Mouse (Mus musculus): ENCODE measurements around the gene Epha6.

The Epha6 gene

DNA sequence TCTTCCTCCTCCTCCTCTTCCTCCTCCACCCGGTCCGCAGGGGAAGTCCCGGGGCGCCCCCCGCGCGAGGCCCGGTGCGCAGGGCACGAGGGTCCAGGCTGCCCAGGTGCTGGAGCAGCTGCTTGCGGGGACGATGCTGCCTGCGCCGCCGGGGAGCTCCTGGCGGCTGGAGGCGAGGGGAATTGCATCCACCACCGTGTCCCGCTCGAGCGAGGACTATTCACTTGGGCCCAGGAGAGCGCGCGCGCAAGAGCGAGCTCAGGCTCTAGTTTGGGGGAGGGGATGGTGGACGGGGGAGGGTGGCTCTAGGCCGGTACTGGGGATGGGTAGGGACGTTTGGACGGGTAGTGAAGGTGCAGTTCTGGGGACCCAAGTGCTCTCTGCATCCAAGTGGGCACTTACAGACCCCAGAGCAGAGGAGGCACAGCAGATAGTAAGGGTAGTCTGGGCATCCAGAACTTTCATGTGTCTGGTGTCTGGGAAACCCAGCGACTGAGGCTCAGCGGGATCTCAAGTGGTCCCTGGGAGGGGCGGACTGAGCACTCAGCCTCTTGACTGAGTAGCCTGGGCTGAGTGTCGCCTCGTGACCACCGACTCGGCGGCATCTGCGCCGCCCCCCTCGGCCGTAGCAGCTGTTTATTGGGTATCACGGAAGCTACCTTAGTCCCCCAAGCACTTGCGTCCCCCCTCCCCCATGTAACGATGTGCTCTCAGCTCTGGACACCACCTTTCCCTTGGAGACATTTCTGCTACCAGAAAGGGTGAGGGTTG is at the start of gene Epha6:
Gene Epha6 (minus strand): TSS at position 471 of the 771 bp plus-strand sequence.
- no peak for DNase-seq (ENCODE audit: low read depth)

GRCm38 (mm10) chr16:60651716-60652115 is 46.4 kb upstream of the Epha6 start:
- no peak for DNase-seq (ENCODE audit: low read depth)

- DNase-seq (ENCODE audit: low read depth), result no peak
These were observed 22.8 kb upstream of the Epha6 start for GRCm38 (mm10) chr16:60628091-60628490.

DNA sequence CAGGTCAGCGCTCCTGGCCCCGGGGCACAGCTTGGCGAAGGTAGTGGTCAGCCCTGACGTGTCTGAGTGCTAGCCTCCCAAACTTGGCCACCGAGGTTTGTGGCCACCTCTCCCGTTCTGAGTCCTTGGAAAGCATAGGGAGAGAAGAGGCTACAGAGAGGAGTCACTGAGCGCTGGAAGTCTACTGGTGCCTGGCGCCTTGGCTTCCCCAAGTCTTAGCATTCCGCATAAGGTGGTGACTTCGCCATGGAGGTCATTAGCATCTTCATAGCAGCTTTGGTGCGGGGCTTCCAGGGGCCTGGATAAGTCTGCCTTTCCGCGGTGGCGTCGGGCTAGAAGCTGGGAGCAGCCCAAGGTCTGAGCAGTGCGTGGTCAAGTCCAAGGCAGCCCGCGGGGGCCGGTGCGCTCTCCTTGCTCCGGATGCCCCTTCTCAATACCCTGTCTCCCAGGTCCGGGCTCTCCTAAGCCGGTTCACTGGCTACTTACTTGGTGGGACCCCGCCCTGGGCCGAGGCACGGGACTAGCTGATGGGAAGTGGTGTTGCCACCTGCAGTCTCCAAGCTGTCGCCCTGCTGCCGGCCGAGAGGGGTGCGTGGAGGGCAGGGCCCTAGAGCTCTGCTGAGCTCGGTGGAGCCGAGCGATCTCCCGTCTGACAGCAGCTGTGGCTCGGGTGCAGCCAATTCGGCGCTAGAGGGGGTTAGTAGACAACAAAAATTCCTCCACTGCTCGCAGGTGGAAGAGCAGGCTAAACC is 677 bp upstream of the Epha6 start:
- no peak for DNase-seq (ENCODE audit: low read depth)

GRCm38 (mm10) chr16:60604613-60605012 is 718 bp downstream of the Epha6 start:
- no peak for DNase-seq (ENCODE audit: low read depth)

- DNase-seq (ENCODE audit: low read depth), result no peak
These were observed 20.0 kb downstream of the Epha6 start for GRCm38 (mm10) chr16:60585322-60585721.

DNA sequence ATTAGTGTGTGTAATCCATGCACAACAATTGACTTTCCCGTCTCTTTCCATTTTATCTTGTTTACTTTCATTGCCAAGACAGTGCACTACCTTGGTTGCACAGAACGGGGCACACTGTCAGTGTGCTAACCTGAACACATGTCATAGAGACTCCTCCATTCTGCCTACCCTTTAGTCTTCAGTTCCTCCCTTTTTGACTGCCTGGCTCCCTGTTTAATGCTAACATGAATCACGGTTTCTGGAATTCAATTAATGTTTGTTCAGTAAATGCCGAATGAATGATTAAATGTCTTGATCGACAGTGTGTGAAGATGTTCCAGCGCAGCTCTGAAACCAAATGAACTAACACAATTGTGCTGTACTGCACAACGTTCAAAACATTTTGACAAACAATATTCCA is 20.6 kb downstream of the Epha6 start:
- no peak for DNase-seq (ENCODE audit: low read depth)

GRCm38 (mm10) chr16:60570546-60570945 is 34.8 kb downstream of the Epha6 start:
- no peak for DNase-seq (ENCODE audit: low read depth)

- no peak for DNase-seq (ENCODE audit: low read depth)
These were observed 60.9 kb downstream of the Epha6 start for GRCm38 (mm10) chr16:60544385-60544784.

DNA sequence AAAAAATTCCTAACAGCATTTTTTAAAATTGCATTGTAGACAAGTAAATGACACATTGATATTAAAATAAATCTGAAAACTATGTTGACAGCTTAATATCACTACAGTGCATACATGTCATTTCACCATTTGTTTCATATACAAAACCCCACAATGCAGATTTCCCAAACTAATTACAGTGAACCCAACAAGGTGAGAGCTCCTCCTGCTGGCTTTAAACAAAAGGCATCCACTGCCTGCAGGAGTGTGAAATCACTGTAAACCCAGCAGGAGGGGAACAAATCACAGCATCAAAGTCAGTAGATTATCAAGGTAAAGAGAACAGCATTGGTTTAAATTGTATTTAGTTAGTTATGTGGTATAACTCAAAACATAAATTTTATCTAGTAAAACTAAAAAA is 67.1 kb downstream of the Epha6 start:
- no peak for DNase-seq (ENCODE audit: low read depth)

DNA sequence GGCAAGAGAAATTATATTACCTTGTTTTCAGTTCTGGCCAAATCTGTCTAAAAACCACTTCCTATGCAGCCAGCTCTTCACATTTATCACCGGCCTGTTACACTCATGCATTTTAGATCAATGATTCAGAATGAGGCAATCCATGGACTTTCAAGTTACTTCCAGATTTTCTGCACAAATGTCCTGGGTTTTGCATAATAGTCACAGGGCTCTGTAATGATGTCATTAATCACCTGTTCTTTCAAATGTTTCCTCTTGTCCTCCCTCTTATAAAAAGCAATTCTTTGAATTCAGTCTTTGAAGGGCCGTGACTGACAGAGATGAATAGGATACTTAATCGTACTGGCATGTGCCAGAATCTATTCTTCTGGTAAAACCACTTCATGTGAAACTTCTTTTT is 95.6 kb downstream of the Epha6 start:
- DNase-seq (ENCODE audit: low read depth), result no peak

DNA sequence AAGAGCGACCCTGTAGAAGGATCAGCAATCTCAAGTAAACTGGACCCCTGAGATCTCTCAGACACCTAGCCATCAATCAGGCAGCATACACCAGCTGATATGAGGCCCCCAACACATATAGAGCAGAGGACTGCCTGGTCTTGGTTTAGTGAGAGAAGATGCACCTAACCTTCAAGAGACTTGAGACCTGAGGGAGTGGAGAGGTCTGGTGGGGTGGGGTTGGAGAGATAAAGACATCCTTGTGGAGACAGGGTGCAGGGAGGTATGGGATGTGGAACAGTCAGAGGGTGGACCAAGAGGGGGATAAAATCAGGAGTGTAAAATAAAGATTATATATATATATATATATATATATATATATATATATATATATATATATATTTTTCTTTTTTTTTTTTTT is 105.8 kb downstream of the Epha6 start:
- no peak for DNase-seq (ENCODE audit: low read depth)

DNA sequence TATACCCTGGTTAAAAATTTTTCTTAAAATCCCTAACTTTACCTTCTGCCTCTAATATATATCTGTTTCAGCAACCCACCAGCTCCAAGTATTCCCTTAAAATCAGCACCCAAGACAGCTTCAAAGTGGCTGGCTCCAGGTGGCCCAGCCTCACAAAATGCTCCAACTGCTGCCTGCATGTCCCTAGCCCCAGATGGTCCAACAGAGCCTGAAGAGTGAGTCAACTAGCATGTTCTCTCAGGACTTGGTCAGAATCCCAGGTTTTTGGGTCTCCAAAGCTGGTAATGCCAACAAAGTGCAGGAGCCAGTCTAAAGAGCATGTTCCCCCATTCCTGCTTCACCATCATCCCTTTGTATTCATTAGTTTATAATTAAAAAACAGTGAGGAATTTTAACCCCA is 129.6 kb downstream of the Epha6 start:
- no peak for DNase-seq (ENCODE audit: low read depth)

GRCm38 (mm10) chr16:60468200-60468785 is 137.0 kb downstream of the Epha6 start:
- DNase-seq (ENCODE audit: low read depth), result no peak

DNA sequence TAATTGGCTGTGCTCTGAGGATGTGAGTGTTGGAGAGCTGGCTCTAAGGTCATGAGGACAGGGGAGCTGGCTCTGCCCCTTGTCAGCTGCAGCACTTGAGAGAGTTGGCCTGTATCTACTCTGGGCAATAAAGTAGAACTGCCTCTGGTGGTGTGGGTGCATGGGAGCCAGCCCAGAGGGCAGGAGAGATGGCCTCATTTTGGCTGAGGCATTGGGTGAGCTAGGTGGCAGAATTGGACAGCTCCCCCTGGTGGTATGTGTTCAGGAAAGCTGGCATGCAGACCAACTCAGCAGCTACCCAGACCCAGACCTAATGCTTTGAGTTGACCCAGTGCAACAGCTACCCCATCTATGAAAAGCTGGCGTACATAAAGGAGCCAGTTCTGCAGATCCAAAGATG is 170.0 kb downstream of the Epha6 start:
- peak; percentile 1 for DNase-seq (ENCODE audit: low read depth)

DNA sequence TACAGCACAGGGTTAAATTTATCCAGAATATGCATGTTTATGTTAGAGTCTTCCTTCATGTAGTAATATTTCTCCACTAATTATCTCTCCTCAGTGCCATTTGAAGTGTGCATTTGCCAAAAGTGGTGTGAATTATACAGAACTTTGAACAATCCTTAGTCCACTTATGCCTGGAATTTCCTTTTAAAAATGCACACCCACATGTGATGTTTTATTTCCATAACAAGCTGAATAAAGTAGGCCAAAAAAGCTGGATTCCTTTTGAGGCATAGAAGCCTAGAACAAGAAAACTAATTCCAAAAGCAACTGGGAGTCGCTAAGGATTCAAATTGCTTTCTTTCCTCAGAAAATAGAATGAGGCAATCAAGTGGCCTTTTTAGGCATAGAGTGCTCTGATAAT is 171.1 kb downstream of the Epha6 start:
- no peak for DNase-seq (ENCODE audit: low read depth)

- DNase-seq (ENCODE audit: low read depth), result no peak
These were observed 210.0 kb downstream of the Epha6 start for GRCm38 (mm10) chr16:60395306-60395705.

GRCm38 (mm10) chr16:60392961-60393360 is 212.4 kb downstream of the Epha6 start:
- DNase-seq (ENCODE audit: low read depth), result no peak

GRCm38 (mm10) chr16:60375147-60375546 is 230.2 kb downstream of the Epha6 start:
- no peak for DNase-seq (ENCODE audit: low read depth)

DNA sequence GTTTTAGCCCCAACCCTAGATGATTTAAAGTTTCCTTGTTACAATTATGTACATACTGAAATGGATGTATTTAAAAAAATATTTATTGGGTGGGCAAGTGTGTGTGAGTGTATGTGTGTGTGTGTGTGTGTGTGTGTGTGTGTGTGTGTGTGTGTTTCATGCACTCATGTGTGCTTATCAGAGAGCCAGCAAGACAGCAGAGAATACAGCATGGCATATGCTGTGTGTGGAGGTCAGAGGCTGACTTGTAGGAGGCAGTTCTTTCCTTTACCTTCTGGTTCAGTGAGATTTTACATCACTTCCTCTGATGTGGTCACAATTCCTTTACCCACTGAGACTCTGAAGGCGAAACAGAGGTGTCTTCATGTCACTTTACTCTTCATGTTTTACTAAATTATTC is 321.4 kb downstream of the Epha6 start:
- DNase-seq (ENCODE audit: low read depth), result no peak

DNA sequence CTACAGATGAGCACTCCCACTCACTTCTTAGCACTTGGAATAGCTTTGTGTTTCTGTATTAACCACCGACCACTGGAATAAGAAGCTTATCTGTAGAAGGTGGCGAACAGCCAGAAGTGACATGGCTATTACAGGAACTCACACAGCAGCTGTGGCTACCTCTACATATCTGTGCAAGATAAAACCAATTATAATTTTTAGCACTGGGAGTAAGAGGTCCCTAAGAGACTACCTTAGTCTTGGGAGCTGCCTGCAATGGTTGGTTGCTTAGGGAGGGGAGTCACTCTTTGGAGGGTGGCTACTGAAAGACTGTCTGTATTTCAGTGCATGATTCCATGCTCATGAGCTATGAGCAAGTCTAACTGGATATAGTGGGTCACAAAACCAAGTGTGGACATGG is 331.2 kb downstream of the Epha6 start:
- peak; percentile 15 for DNase-seq (ENCODE audit: low read depth)

DNA sequence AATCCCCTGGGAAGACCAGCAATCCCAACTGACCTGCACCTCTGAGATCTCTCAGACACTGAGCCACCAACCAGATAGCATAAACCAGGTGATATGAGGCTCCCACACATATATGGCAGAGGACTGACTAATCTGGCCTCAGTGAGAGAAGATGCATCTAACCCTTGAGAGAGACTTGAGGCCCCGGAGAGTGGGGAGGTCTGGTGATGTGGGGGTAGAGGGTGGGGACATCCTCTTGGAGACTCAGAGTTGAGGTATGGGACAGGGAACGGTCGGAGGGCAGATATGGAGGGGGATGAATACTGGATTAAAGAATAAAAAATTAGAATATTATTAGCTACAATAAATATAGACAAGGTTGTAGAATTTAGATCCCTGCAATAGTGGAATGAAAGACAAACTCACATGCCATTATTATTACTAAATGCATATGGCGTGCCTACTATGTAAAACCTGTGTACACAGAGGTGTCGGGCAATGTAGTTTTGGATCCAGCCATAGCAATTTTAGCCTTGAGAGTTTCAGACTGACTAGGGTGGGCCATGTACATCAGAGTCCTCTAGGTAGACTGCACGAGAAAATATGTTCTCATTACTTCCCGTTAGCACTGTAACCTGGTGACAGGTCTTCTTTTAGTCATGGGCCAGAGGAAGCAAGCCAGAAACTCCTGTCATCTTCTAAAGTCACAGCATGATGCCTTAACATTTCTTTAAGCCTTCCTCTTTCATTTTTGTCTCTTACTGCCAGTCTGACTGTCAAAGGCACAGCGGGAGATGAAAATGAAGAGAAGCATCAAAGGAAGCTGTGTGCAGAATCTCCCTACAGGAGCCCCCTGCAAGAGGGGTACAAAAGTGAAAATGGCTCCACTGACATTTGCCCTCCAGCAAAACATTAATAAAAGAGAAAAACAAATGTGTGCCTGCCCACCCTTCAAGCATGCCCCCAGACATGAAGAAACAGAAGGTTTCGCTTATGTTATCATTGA is 338.7 kb downstream of the Epha6 start:
- DNase-seq (ENCODE audit: low read depth), result no peak
